Mouse (Mus musculus) stomach, embryonic 16.5 days (tissue): ENCODE data around the gene Vipr2. TPM values are rescaled to one million over a fixed set of nuclear protein-coding genes. Genes with fewer than 3 reads are reported as not detected.

Experiments
- ATAC-seq: fragments of 200-750 bp; cut with Nextera tagmentation; 2 replicates; pipeline ENCODE4 v1.8.0; 2017; ENCODE audit warnings: moderate number of reproducible peaks, moderate TSS enrichment; ENCODE audit not compliant: insufficient read depth, low FRiP score
- H3K27ac ChIP-seq: fragments of 300-500 bp; sonication (generic); 2 replicates; pipeline ENCODE4 v1.5.1; 2014; ENCODE audit warnings: low read length
- H3K27me3 ChIP-seq: fragments of 300-500 bp; sonication (generic); 2 replicates; pipeline ENCODE4 v1.6.1; 2014; ENCODE audit warnings: low read length, control low read depth, mixed read lengths; ENCODE audit not compliant: control insufficient read depth, insufficient read depth
- H3K36me3 ChIP-seq: fragments of 300-500 bp; sonication (generic); 2 replicates; pipeline ENCODE4 v1.6.1; 2014; ENCODE audit warnings: low read length; ENCODE audit not compliant: control insufficient read depth, insufficient read depth
- H3K4me1 ChIP-seq: fragments of 300-500 bp; sonication (generic); 2 replicates; pipeline ENCODE4 v1.6.1; 2014; ENCODE audit warnings: low read length, control low read depth, mixed read lengths; ENCODE audit not compliant: control insufficient read depth, insufficient read depth
- H3K4me2 ChIP-seq: fragments of 300-500 bp; sonication (generic); 2 replicates; pipeline ENCODE4 v1.6.1; 2014; ENCODE audit warnings: low read depth, low read length, mixed read lengths
- H3K4me3 ChIP-seq: fragments of 300-500 bp; sonication (generic); replicated peaks from 2 replicates; pipeline ENCODE4 v1.5.1; 2014; ENCODE audit warnings: mild to moderate bottlenecking, low read length
- H3K9ac ChIP-seq: fragments of 300-500 bp; sonication (generic); 2 replicates; pipeline ENCODE4 v1.6.1; 2014; ENCODE audit warnings: low read length
- H3K9me3 ChIP-seq: fragments of 300-500 bp; sonication (generic); replicated peaks from 2 replicates; pipeline ENCODE4 v1.6.1; 2016; ENCODE audit warnings: low read length, control low read depth; ENCODE audit not compliant: control insufficient read depth
- WGBS: fragments of 180-500 bp; shearing (Covaris S2); extraction: QIAGEN DNeasy Blood & Tissue Kit; methylation state at CpG from one replicate; pipeline ENCODE4 v1.1.7; 2014; 5-methylcytosine and 5-hydroxymethylcytosine counted together
- polyA plus RNA-seq: library from polyadenylated mRNA; unstranded; fragments of >200 nt; fragmentation: Nextera tagmentation; extraction: Ambion mirVana; gene quantifications from 2 replicates; pipeline ENCODE4 v1.2.1, GENCODE M21; 2015

Vipr2 gene
- polyA plus RNA-seq, 1 experiment from 2014 or later = 8.9 TPM

GRCm38 (mm10) chr12:116140605-116141004 lies 63.1 kb downstream of the Vipr2 start:
- H3K36me3 ChIP-seq = no peaks in the 10 kb centered on the region
- H3K4me2 ChIP-seq = no peak overlapping the region
- H3K9me3 ChIP-seq = no peaks in the 10 kb centered on the region
- no peaks in the 10 kb centered on the region for H3K27me3 ChIP-seq
- H3K4me3 ChIP-seq = no peak overlapping the region
- no peaks in the 10 kb centered on the region for H3K4me1 ChIP-seq
- no peak overlapping the region for H3K27ac ChIP-seq
- ATAC-seq = no peak
- no peak overlapping the region for H3K9ac ChIP-seq
- WGBS = 82% methylated on average over 2 of the region's 2 CpGs

- Histone ChIP-seq H3K4me2 (no peak overlapping the region), H3K27ac (no peak overlapping the region), H3K4me3 (no peak overlapping the region), H3K27me3 (no peaks in the 10 kb centered on the region), H3K9ac (no peak overlapping the region), H3K36me3 (no peaks in the 10 kb centered on the region), H3K4me1 (no peaks in the 10 kb centered on the region), H3K9me3 (no peaks in the 10 kb centered on the region)
- ATAC-seq = no peak
- WGBS = 78% methylated on average over 2 of the region's 2 CpGs
Measured at GRCm38 (mm10) chr12:116141816-116142215, 64.3 kb downstream of the Vipr2 start.

- Histone ChIP-seq H3K36me3 (no peaks in the 10 kb centered on the region), H3K4me1 (no peaks in the 10 kb centered on the region), H3K9me3 (no peaks in the 10 kb centered on the region), H3K9ac (no peak overlapping the region), H3K27ac (no peak overlapping the region), H3K4me3 (no peak overlapping the region), H3K27me3 (no peaks in the 10 kb centered on the region), H3K4me2 (no peak overlapping the region)
- ATAC-seq = no peak
- WGBS = 77% methylated on average over 3 of the region's 3 CpGs
Measured at GRCm38 (mm10) chr12:116142464-116142863, 64.9 kb downstream of the Vipr2 start.

- H3K36me3 ChIP-seq = no peaks in the 10 kb centered on the region
- no peaks in the 10 kb centered on the region for H3K9me3 ChIP-seq
- WGBS = 50% methylated on average over 5 of the region's 5 CpGs
- ATAC-seq = no peak
- no peaks in the 10 kb centered on the region for H3K4me1 ChIP-seq
- no peak overlapping the region for H3K4me2 ChIP-seq
- H3K9ac ChIP-seq = no peak overlapping the region
- H3K27ac ChIP-seq = no peak overlapping the region
- H3K4me3 ChIP-seq = no peak overlapping the region
- no peaks in the 10 kb centered on the region for H3K27me3 ChIP-seq
Measured at GRCm38 (mm10) chr12:116145246-116145645, 67.7 kb downstream of the Vipr2 start.

GRCm38 (mm10) chr12:116145686-116146085 lies 68.2 kb downstream of the Vipr2 start:
- Histone ChIP-seq H3K4me3 (no peak overlapping the region), H3K27ac (no peak overlapping the region), H3K4me2 (no peak overlapping the region), H3K4me1 (no peaks in the 10 kb centered on the region), H3K27me3 (no peaks in the 10 kb centered on the region), H3K9ac (no peak overlapping the region), H3K36me3 (no peaks in the 10 kb centered on the region), H3K9me3 (no peaks in the 10 kb centered on the region)
- WGBS = 94% methylated on average over 1 of the region's 1 CpGs
- no peak for ATAC-seq

GRCm38 (mm10) chr12:116146996-116147634 lies 69.6 kb downstream of the Vipr2 start:
- no peaks in the 10 kb centered on the region for H3K4me1 ChIP-seq
- H3K36me3 ChIP-seq = no peaks in the 10 kb centered on the region
- ATAC-seq = no peak
- H3K4me3 ChIP-seq = no peak overlapping the region
- no peak overlapping the region for H3K27ac ChIP-seq
- H3K27me3 ChIP-seq = no peaks in the 10 kb centered on the region
- 65% methylated on average over 8 of the region's 8 CpGs for WGBS
- H3K9ac ChIP-seq = no peak overlapping the region
- no peak overlapping the region for H3K4me2 ChIP-seq
- H3K9me3 ChIP-seq = no peaks in the 10 kb centered on the region

GRCm38 (mm10) chr12:116152866-116153428 lies 75.4 kb downstream of the Vipr2 start:
- H3K4me1 ChIP-seq = no peaks in the 10 kb centered on the region
- H3K36me3 ChIP-seq = no peaks in the 10 kb centered on the region
- H3K9me3 ChIP-seq = no peaks in the 10 kb centered on the region
- no peak overlapping the region for H3K4me3 ChIP-seq
- 86% methylated on average over 9 of the region's 9 CpGs for WGBS
- no peaks in the 10 kb centered on the region for H3K27me3 ChIP-seq
- ATAC-seq = no peak
- H3K9ac ChIP-seq = no peak overlapping the region
- H3K4me2 ChIP-seq = no peak overlapping the region
- H3K27ac ChIP-seq = no peak overlapping the region

- no peak overlapping the region for H3K4me3 ChIP-seq
- ATAC-seq = no peak
Measured at GRCm38 (mm10) chr12:116156792-116157532, 79.4 kb downstream of the Vipr2 start.

GRCm38 (mm10) chr12:116159223-116159622 lies 81.7 kb downstream of the Vipr2 start:
- 50% methylated on average over 5 of the region's 5 CpGs for WGBS

More at GRCm38 (mm10) chr12:116156792-116157532, 79.4 kb downstream of the Vipr2 start:
- Histone ChIP-seq H3K4me1 (no peaks in the 10 kb centered on the region), H3K36me3 (no peaks in the 10 kb centered on the region), H3K27me3 (no peaks in the 10 kb centered on the region), H3K9me3 (no peaks in the 10 kb centered on the region), H3K9ac (no peak overlapping the region), H3K4me2 (no peak overlapping the region), H3K27ac (no peak overlapping the region)
- WGBS = 67% methylated on average over 7 of the region's 7 CpGs

More at GRCm38 (mm10) chr12:116159223-116159622, 81.7 kb downstream of the Vipr2 start:
- no peak overlapping the region for H3K9ac ChIP-seq
- H3K9me3 ChIP-seq = no peaks in the 10 kb centered on the region
- H3K4me2 ChIP-seq = no peak overlapping the region
- no peaks in the 10 kb centered on the region for H3K36me3 ChIP-seq
- no peaks in the 10 kb centered on the region for H3K4me1 ChIP-seq
- H3K4me3 ChIP-seq = no peak overlapping the region
- no peaks in the 10 kb centered on the region for H3K27me3 ChIP-seq
- ATAC-seq = peak; percentile 87
- peak overlapping the region; percentile 2; the same call in 1 of the 2 replicates for H3K27ac ChIP-seq
